Mouse (Mus musculus) spleen, postnatal 0 days (tissue): Measurements from ENCODE around the gene Gfm1. TPM values are rescaled to one million over a fixed set of nuclear protein-coding genes. Genes with fewer than 3 reads are reported as not detected.

Source experiments
- polyA plus RNA-seq: library from polyadenylated mRNA; unstranded; fragments of >200 nt; fragmentation: Nextera tagmentation; extraction: Ambion mirVana; gene quantifications from 2 replicates; pipeline ENCODE4 v1.2.1, GENCODE M21; 2015

Gene Gfm1
- polyA plus RNA-seq = 30.7 and 31.4 TPM in 2 replicates

GRCm38 (mm10) chr3:67429999-67430380 is at the start of gene Gfm1:
Gene Gfm1 (plus strand): TSS chr3:67430096.

GRCm38 (mm10) chr3:67463450-67464372 is 33.8 kb downstream of the Gfm1 start, which contains the start of gene Lxn:
Gene Lxn (minus strand): TSS chr3:67463926.

GRCm38 (mm10) chr3:67515274-67515801 is 85.4 kb downstream of the Gfm1 start, which contains the start of gene Rarres1:
Gene Rarres1 (minus strand): TSS chr3:67515523.

Other genes starting within 250 kb of the Gfm1 start
- 4.4 and 5.4 TPM in 2 replicates for gene Mlf1, start 56.0 kb upstream of the Gfm1 start, polyA plus RNA-seq
- not detected in 2 replicates for gene Gm17402, start 54.9 kb upstream of the Gfm1 start, polyA plus RNA-seq
- gene Lxn, start 33.8 kb downstream of the Gfm1 start, polyA plus RNA-seq = 24.2 and 31.0 TPM in 2 replicates
- gene Rarres1, start 85.4 kb downstream of the Gfm1 start, polyA plus RNA-seq = 1.8 and 3.1 TPM in 2 replicates
- gene Mfsd1, start 152.6 kb downstream of the Gfm1 start, polyA plus RNA-seq = 34.2 and 40.7 TPM in 2 replicates